Mouse (Mus musculus): ENCODE results near the gene Polq.

GRCm38 (mm10) chr16:37009262-37009661 is 2.3 kb upstream of the Polq start:
- TF ChIP-seq CTCF (IDR thresholded peaks at IDR 0.05; ENCODE audit: insufficient read depth, low read length) (no peak), POLR2A (IDR thresholded peaks at IDR 0.05; ENCODE audit: borderline replicate concordance, extremely low read depth, low read depth, low read length) (no peak)
